Mouse (Mus musculus): ENCODE data around the gene Aqp5.

The Aqp5 gene

DNA sequence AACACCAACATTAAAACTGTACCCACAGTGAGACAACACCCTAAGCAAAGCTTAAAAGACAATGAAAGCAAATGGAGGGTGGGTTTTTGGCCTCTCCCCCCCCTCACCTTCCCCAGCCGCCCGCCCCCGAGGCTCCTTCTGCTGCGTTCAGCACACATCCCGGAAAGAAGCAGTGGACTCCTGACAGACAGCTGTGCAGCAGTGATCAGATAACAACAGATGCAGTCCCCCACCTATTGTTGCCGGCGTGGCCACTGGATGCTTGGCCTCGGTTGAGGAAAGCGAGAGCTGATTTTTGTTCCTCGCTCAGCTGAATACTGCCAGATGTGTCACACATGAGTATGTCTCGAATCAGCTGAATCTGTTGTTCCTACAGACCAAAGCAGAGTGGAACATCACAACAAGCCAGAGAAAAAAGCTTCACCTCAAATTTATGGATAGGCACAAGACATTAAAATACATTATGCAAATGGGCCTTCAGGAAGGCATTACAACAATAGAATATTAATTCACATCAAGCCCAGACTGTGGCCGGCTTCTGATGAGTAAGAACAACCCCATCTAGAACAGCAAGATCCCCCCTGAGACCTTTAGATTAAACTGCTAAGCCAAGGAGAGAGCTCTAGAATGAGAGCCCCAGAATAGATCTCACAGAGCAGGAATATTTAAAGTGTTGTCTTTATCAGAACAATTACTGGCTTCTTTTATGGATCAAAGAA is 47.0 kb downstream of the Aqp5 start:
- no peak for DNase-seq (ENCODE audit: low read depth)

GRCm38 (mm10) chr15:99638124-99638485 is 47.5 kb downstream of the Aqp5 start:
- no peak for DNase-seq (ENCODE audit: low read depth)

- DNase-seq (ENCODE audit: low read depth): no peak
Observed at GRCm38 (mm10) chr15:99642622-99643021, 52.0 kb downstream of the Aqp5 start.

DNA sequence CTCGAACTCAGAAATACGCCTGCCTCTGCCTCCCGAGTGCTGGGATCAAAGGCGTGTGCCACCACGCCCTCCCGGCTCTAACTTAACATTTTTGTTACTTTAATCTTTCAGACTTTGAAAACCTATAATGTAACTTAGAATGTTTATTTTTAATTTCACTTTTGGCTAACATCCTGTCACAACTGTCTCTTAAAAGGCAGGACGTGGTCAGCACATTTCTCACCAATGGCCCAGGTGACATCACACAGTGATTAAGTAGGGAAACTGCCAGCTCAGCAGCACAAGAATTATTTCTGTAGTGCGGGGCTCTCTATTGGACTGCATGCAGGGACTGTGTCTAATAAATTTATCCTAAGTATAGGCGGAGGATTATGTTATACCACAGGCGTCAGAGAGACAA is 53.2 kb downstream of the Aqp5 start:
- peak; percentile 49 for DNase-seq (ENCODE audit: low read depth)

All from 416B (cell line).